Mouse (Mus musculus): ENCODE measurements around the gene Fam205a1. TPM values are rescaled to one million over a fixed set of nuclear protein-coding genes. Genes with fewer than 3 reads are reported as not detected.

The Fam205a1 gene
- polyA plus RNA-seq, 1 experiment from 2014 or later: 0.05 TPM

Other genes with a start within 250 kb of the Fam205a1 start
- not detected in 2 replicates for gene Gm10591, start 241.7 kb downstream of the Fam205a1 start, polyA plus RNA-seq (2016; fragmentation: Nextera tagmentation; extraction: Ambion mirVana)
- gene Gm2564, start 224.2 kb downstream of the Fam205a1 start, polyA plus RNA-seq (2016; fragmentation: Nextera tagmentation; extraction: Ambion mirVana): not detected in 2 replicates
- gene Ccl27b, start 198.6 kb downstream of the Fam205a1 start, polyA plus RNA-seq (2016; fragmentation: Nextera tagmentation; extraction: Ambion mirVana): not detected in 2 replicates
- gene Il11ra2, start 192.0 kb downstream of the Fam205a1 start, polyA plus RNA-seq (2016; fragmentation: Nextera tagmentation; extraction: Ambion mirVana): not detected in 2 replicates
- gene 4930578G10Rik, start 118.3 kb downstream of the Fam205a1 start, polyA plus RNA-seq (2016; fragmentation: Nextera tagmentation; extraction: Ambion mirVana): 1.5 and 1.6 TPM in 2 replicates
- 0.36 TPM in 1 of 2 replicates, not detected in the other for gene Ccl19, start 97.3 kb downstream of the Fam205a1 start, polyA plus RNA-seq (2016; fragmentation: Nextera tagmentation; extraction: Ambion mirVana)
- 0.95 and 0.99 TPM in 2 replicates for gene Ccl21a, start 79.9 kb downstream of the Fam205a1 start, polyA plus RNA-seq (2016; fragmentation: Nextera tagmentation; extraction: Ambion mirVana)
- 0.80 and 0.82 TPM in 2 replicates for gene Gm12394, start 2.9 kb upstream of the Fam205a1 start, polyA plus RNA-seq (2016; fragmentation: Nextera tagmentation; extraction: Ambion mirVana)
- gene Fam205c, start 20.3 kb upstream of the Fam205a1 start, polyA plus RNA-seq (2016; fragmentation: Nextera tagmentation; extraction: Ambion mirVana): 2.5 and 2.6 TPM in 2 replicates
- 10.9 and 11.4 TPM in 2 replicates for gene Phf24, start 62.8 kb upstream of the Fam205a1 start, polyA plus RNA-seq (2016; fragmentation: Nextera tagmentation; extraction: Ambion mirVana)
- 29.0 and 33.6 TPM in 2 replicates for gene Dnajb5, start 95.9 kb upstream of the Fam205a1 start, polyA plus RNA-seq (2016; fragmentation: Nextera tagmentation; extraction: Ambion mirVana)
- gene 1700022I11Rik, start 115.7 kb upstream of the Fam205a1 start, polyA plus RNA-seq (2016; fragmentation: Nextera tagmentation; extraction: Ambion mirVana): 0.46 and 0.93 TPM in 2 replicates
- 631 and 640 TPM in 2 replicates for gene Vcp, start 146.6 kb upstream of the Fam205a1 start, polyA plus RNA-seq (2016; fragmentation: Nextera tagmentation; extraction: Ambion mirVana)
- 17.4 and 20.9 TPM in 2 replicates for gene Fancg, start 156.6 kb upstream of the Fam205a1 start, polyA plus RNA-seq (2016; fragmentation: Nextera tagmentation; extraction: Ambion mirVana)
- 24.5 and 25.2 TPM in 2 replicates for gene Pigo, start 171.9 kb upstream of the Fam205a1 start, polyA plus RNA-seq (2016; fragmentation: Nextera tagmentation; extraction: Ambion mirVana)
- 251 and 257 TPM in 2 replicates for gene Stoml2, start 177.8 kb upstream of the Fam205a1 start, polyA plus RNA-seq (2016; fragmentation: Nextera tagmentation; extraction: Ambion mirVana)
- gene Fam214b, start 192.3 kb upstream of the Fam205a1 start, polyA plus RNA-seq (2016; fragmentation: Nextera tagmentation; extraction: Ambion mirVana): 33.8 and 36.2 TPM in 2 replicates
- gene Unc13b, start 205.1 kb upstream of the Fam205a1 start, polyA plus RNA-seq (2016; fragmentation: Nextera tagmentation; extraction: Ambion mirVana): 19.1 and 22.4 TPM in 2 replicates

All from neural tube, embryonic 12.5 days (tissue).